Comparison of ENCODE assay signal across 8 mouse cellular contexts in the genomic region with DNA sequence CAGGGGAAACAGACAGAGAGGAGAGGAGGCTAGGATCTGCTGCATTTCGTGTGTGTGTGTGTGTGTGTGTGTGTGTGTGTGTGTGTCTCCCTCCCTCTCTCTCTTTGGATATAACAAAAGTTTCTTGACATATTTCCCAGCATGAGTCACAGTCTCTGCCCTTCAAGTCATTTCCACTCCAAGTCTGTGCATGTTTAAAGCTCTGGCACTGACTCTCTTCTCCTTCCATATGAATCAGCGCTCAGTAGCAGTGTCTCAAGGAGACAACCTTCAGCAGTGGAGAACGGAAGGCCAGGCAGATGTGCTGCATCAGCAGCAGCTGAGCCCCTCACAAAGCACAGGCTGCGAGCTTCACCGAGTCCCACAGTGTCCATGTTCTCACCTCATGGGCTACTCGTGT. TPM values are rescaled to one million over a fixed set of nuclear protein-coding genes. Genes with fewer than 3 reads are reported as not detected.
DNase-seq lines count a peak whose midpoint lies in the region; ATAC-seq and TF ChIP-seq lines count a peak whose summit lies in the region.

No protein-coding gene starts in this region.

- no peaks in the 10 kb centered on the region for H3K27me3 ChIP-seq in lung, embryonic 15.5 days
- no peaks in the 10 kb centered on the region for H3K27me3 ChIP-seq in stomach, postnatal 0 days (ENCODE audit: control insufficient read depth, insufficient read depth, low read length)
- no peaks in the 10 kb centered on the region for H3K27me3 ChIP-seq in forebrain, embryonic 12.5 days
- H3K27me3 ChIP-seq in cerebellum, adult 2 months (ENCODE audit: control insufficient read depth, insufficient read depth, low read length), result no peaks in the 10 kb centered on the region

- no peak for TF ChIP-seq POLR2A in cerebellum, adult 2 months (IDR thresholded peaks at IDR 0.05; ENCODE audit: borderline replicate concordance, insufficient read depth, low read length)

- H3K4me3 ChIP-seq in lung, embryonic 15.5 days, result no peak overlapping the region
- no peak overlapping the region for H3K4me3 ChIP-seq in brown adipose tissue, adult 24 weeks (ENCODE audit: insufficient read depth, low read depth, low read length)
- no peak overlapping the region for H3K4me3 ChIP-seq in stomach, postnatal 0 days (ENCODE audit: low read depth, low read length)
- no peak overlapping the region for H3K4me3 ChIP-seq in forebrain, embryonic 12.5 days (replicated peaks)
- H3K4me3 ChIP-seq in cerebellum, adult 2 months (replicated peaks; ENCODE audit: insufficient read depth, low read depth, low read length), result no peak overlapping the region

- no peak for TF ChIP-seq EP300 in stomach, postnatal 0 days (optimal IDR thresholded peaks at IDR 0.05)

- peaks cover 30% of the 10 kb centered on the region for H3K4me1 ChIP-seq in lung, embryonic 15.5 days
- H3K4me1 ChIP-seq in brown adipose tissue, adult 24 weeks (ENCODE audit: control insufficient read depth, insufficient read depth, insufficient read length, low read length), result peaks cover 6% of the 10 kb centered on the region
- peaks cover 4% of the 10 kb centered on the region; the same call in 1 of the 2 replicates for H3K4me1 ChIP-seq in stomach, postnatal 0 days (replicated peaks; ENCODE audit: control insufficient read depth, insufficient read depth)
- peaks cover 5% of the 10 kb centered on the region; the same call in 1 of the 2 replicates for H3K4me1 ChIP-seq in forebrain, embryonic 12.5 days
- H3K4me1 ChIP-seq in cerebellum, adult 2 months (ENCODE audit: control insufficient read depth, insufficient read depth, low read length), result no peaks in the 10 kb centered on the region; the same call in 1 of the 2 replicates

- 38% methylated on average over 6 of the region's 6 CpGs for WGBS in lung, embryonic 15.5 days
- WGBS in stomach, postnatal 0 days, result 35% methylated on average over 6 of the region's 6 CpGs
- WGBS in forebrain, embryonic 12.5 days, result 80% methylated on average over 6 of the region's 6 CpGs
- 63% methylated on average over 6 of the region's 6 CpGs for WGBS in cerebellum, adult 2 months

- peak; percentile 81 for ATAC-seq in lung, embryonic 15.5 days (ENCODE audit: borderline replicate concordance, extremely low read depth, low FRiP score, low TSS enrichment)
- peak; percentile 84 for ATAC-seq in stomach, postnatal 0 days (ENCODE audit: low FRiP score, low TSS enrichment)
- ATAC-seq in forebrain, embryonic 12.5 days (ENCODE audit: low FRiP score), result no peak
- ATAC-seq in inflammation-experienced regulatory T-cells, adult 6 months, result no peak

- no peak for TF ChIP-seq CTCF in stomach, postnatal 0 days (IDR thresholded peaks at IDR 0.05; ENCODE audit: low read depth)
- TF ChIP-seq CTCF in cerebellum, adult 2 months (IDR thresholded peaks at IDR 0.05; ENCODE audit: borderline replicate concordance, insufficient read depth, low read depth, low read length), result no peak

- H3K36me3 ChIP-seq in lung, embryonic 15.5 days, result no peaks in the 10 kb centered on the region
- no peaks in the 10 kb centered on the region for H3K36me3 ChIP-seq in stomach, postnatal 0 days (ENCODE audit: control insufficient read depth, insufficient read depth, low read length)
- H3K36me3 ChIP-seq in forebrain, embryonic 12.5 days (replicated peaks), result no peaks in the 10 kb centered on the region

- no peaks in the 10 kb centered on the region for H3K9me3 ChIP-seq in lung, embryonic 15.5 days
- H3K9me3 ChIP-seq in stomach, postnatal 0 days (ENCODE audit: control insufficient read depth, low read length), result no peaks in the 10 kb centered on the region
- no peaks in the 10 kb centered on the region for H3K9me3 ChIP-seq in forebrain, embryonic 12.5 days

- H3K4me2 ChIP-seq in lung, embryonic 15.5 days, result no peak overlapping the region
- no peak overlapping the region for H3K4me2 ChIP-seq in stomach, postnatal 0 days (replicated peaks; ENCODE audit: low read depth)
- no peak overlapping the region for H3K4me2 ChIP-seq in forebrain, embryonic 12.5 days

- peak overlapping the region; percentile 66 for H3K27ac ChIP-seq in lung, embryonic 15.5 days
- H3K27ac ChIP-seq in brown adipose tissue, adult 24 weeks (replicated peaks; ENCODE audit: low read depth, low read length), result peak overlapping the region; percentile 66
- H3K27ac ChIP-seq in stomach, postnatal 0 days (replicated peaks), result peak overlapping the region; percentile 85
- H3K27ac ChIP-seq in forebrain, embryonic 12.5 days, result no peak overlapping the region
- H3K27ac ChIP-seq in cerebellum, adult 2 months (ENCODE audit: insufficient read depth, low read length), result no peak overlapping the region

- no peak for DNase-seq in lung, postnatal 14 days
- peak; percentile 32 for DNase-seq in heart, postnatal 4 days
- DNase-seq in stomach, postnatal 0 days (ENCODE audit: low spot score), result no peak
- no peak for DNase-seq in cerebellum, adult 2 months

- H3K9ac ChIP-seq in lung, embryonic 15.5 days, result no peak overlapping the region
- no peak overlapping the region for H3K9ac ChIP-seq in stomach, postnatal 0 days (ENCODE audit: low read length)
- H3K9ac ChIP-seq in forebrain, embryonic 12.5 days, result no peak overlapping the region

RNA-seq across cellular contexts. Expression of a gene that starts 58.6 kb away (rescaled TPM):
- polyA plus RNA-seq in lung, embryonic 15.5 days (2015; fragmentation: Nextera tagmentation; extraction: Ambion mirVana), result 14.0 and 15.8 TPM in 2 replicates
- 41.9 and 46.5 TPM in 2 replicates for polyA plus RNA-seq in brown adipose tissue, adult 24 weeks (2012; ENCODE audit: insufficient read depth, insufficient read length, missing spikeins)
- 10 to 100 TPM; 22.1 to 25.6 TPM for total RNA-seq in heart, postnatal 4 days (2021)
- polyA plus RNA-seq in stomach, postnatal 0 days (2015; fragmentation: Nextera tagmentation; extraction: Ambion mirVana), result 14.4 and 16.2 TPM in 2 replicates
- polyA plus RNA-seq in forebrain, embryonic 12.5 days (2016; fragmentation: Nextera tagmentation; extraction: Ambion mirVana), result 15.3 and 16.0 TPM in 2 replicates
- polyA plus RNA-seq in inflammation-experienced regulatory T-cells, adult 6 months (2017; shearing (Covaris generic)), result 10 to 100 TPM; 20.8 to 26.7 (median 22.3) TPM
- 9.9 and 11.1 TPM in 2 replicates for polyA plus RNA-seq in cerebellum, adult 2 months (2012; rRNA removed)

Comparison
In these comparisons a context has a peak if more than half of its experiments do, and no peak if none do; other contexts are left out.
1. ATAC-seq: peak in lung, embryonic 15.5 days (single experiment) and stomach, postnatal 0 days (single experiment); none in forebrain, embryonic 12.5 days (single experiment) and inflammation-experienced regulatory T-cells, adult 6 months (single experiment).
2. H3K27ac ChIP-seq: peak in lung, embryonic 15.5 days (single experiment), brown adipose tissue, adult 24 weeks (single experiment) and stomach, postnatal 0 days (single experiment); none in forebrain, embryonic 12.5 days (single experiment) and cerebellum, adult 2 months (single experiment).